Mouse (Mus musculus) stomach, postnatal 0 days (tissue): ENCODE measurements around the gene Ints5. TPM values are rescaled to one million over a fixed set of nuclear protein-coding genes. Genes with fewer than 3 reads are reported as not detected.

Experiments used
- ATAC-seq: fragments of 200-750 bp; cut with Nextera tagmentation; 2 replicates; pipeline ENCODE4 v1.8.0; 2017; ENCODE audit not compliant: low FRiP score, low TSS enrichment
- DNase-seq: peaks from one replicate; pipeline ENCODE4 v3.0.0-alpha.2; 2016; ENCODE audit warnings: low spot score
- H3K27ac ChIP-seq: fragments of 300-500 bp; sonication (generic); replicated peaks from 2 replicates; pipeline ENCODE4 v1.5.1; 2014; ENCODE audit warnings: mild to moderate bottlenecking, control low read depth
- H3K27me3 ChIP-seq: fragments of 300-500 bp; sonication (generic); 2 replicates; pipeline ENCODE4 v1.6.1; 2014; ENCODE audit warnings: low read length; ENCODE audit not compliant: control insufficient read depth, insufficient read depth
- H3K36me3 ChIP-seq: fragments of 300-500 bp; sonication (generic); 2 replicates; pipeline ENCODE4 v1.6.1; 2014; ENCODE audit warnings: low read length, mixed read lengths; ENCODE audit not compliant: control insufficient read depth, insufficient read depth
- H3K4me1 ChIP-seq: fragments of 300-500 bp; sonication (generic); replicated peaks from 2 replicates; pipeline ENCODE4 v1.6.1; 2014; ENCODE audit warnings: antibody characterized with exemption; ENCODE audit not compliant: control insufficient read depth, insufficient read depth
- H3K4me2 ChIP-seq: fragments of 300-500 bp; sonication (generic); replicated peaks from 2 replicates; pipeline ENCODE4 v1.6.1; 2014; ENCODE audit warnings: low read depth, mild to moderate bottlenecking, control low read depth, moderate library complexity
- H3K4me3 ChIP-seq: fragments of 300-500 bp; sonication (generic); 2 replicates; pipeline ENCODE4 v1.5.1; 2014; ENCODE audit warnings: low read depth, low read length, control low read depth
- H3K9ac ChIP-seq: fragments of 300-500 bp; sonication (generic); 2 replicates; pipeline ENCODE4 v1.6.1; 2014; ENCODE audit warnings: mild to moderate bottlenecking, low read length, control low read depth, mixed read lengths
- H3K9me3 ChIP-seq: fragments of 300-500 bp; sonication (generic); 2 replicates; pipeline ENCODE4 v1.6.1; 2016; ENCODE audit warnings: low read length; ENCODE audit not compliant: control insufficient read depth
- CTCF ChIP-seq: IDR thresholded peaks from 2 replicates; pipeline ENCODE4 v1.5.1; 2016; ENCODE audit warnings: antibody characterized with exemption, low read depth, mild to moderate bottlenecking, moderate library complexity
- EP300 ChIP-seq: optimal IDR thresholded peaks from 2 replicates; pipeline ENCODE3; 2016; ENCODE audit warnings: antibody characterized with exemption
- WGBS: fragments of 180-500 bp; shearing (Covaris S2); extraction: QIAGEN DNeasy Blood & Tissue Kit; methylation state at CpG from one replicate; pipeline ENCODE4 v1.1.7; 2014; 5-methylcytosine and 5-hydroxymethylcytosine counted together
- polyA plus RNA-seq: library from polyadenylated mRNA; unstranded; fragments of >200 nt; fragmentation: Nextera tagmentation; extraction: Ambion mirVana; gene quantifications from 2 replicates; pipeline ENCODE4 v1.2.1, GENCODE M21; 2015

Ints5 gene
- polyA plus RNA-seq, 1 experiment from 2014 or later = 19.1 TPM

- H3K27me3 ChIP-seq = no peaks in the 10 kb centered on the region
- H3K9ac ChIP-seq = peak overlapping the region; percentile 83; the same call in 1 of the 2 replicates
- peaks cover 3% of the 10 kb centered on the region; the same call in 1 of the 2 replicates for H3K36me3 ChIP-seq
- H3K27ac ChIP-seq = no peak overlapping the region
- no peaks in the 10 kb centered on the region for H3K9me3 ChIP-seq
- ATAC-seq (peak; percentile 14), DNase-seq (no peak)
- 6% methylated on average over 3 of the region's 3 CpGs for WGBS
- H3K4me2 ChIP-seq = peak overlapping the region; percentile 79
- no peaks in the 10 kb centered on the region for H3K4me1 ChIP-seq
- H3K4me3 ChIP-seq = peak overlapping the region; percentile 82
- no peak for TF ChIP-seq CTCF
These were observed 11.8 kb upstream of the Ints5 start for GRCm38 (mm10) chr19:8881034-8881392.

DNA sequence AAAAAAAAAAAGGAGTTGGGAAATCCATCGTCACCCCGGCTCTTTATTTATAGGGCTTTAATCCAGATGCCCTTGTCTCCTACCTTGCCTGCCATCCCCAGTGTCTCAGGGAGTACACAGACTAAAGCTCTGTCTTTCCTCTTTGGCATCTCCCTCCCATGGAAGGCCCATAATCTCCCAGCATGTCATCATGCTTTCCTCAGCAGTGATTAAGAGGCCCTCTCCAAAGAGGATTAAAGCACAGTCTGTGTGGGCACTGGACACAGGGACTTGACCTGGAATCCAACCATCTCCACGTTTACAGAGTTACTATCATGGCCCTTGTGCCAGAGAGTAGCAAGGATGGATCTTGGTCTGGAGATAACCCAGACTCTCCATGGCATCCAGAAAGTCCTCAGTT, 9.2 kb upstream of the Ints5 start, which contains the start of the genes Lbhd1 and Gm49403:
Gene Lbhd1, plus strand, starts transcription at position 117 of the 400 bp plus-strand sequence.
Gene Gm49403, plus strand, starts transcription at position 315 of the 400 bp plus-strand sequence.
- WGBS = 80% methylated on average over 3 of the region's 3 CpGs
- H3K36me3 ChIP-seq = no peaks in the 10 kb centered on the region
- H3K27me3 ChIP-seq = no peaks in the 10 kb centered on the region
- DNase-seq (no peak), ATAC-seq (no peak)
- no peak within 1 kb of the TSS for H3K4me2 ChIP-seq
- H3K4me1 ChIP-seq = peaks cover 4% of the 10 kb centered on the region; the same call in 1 of the 2 replicates
- H3K9me3 ChIP-seq = no peaks in the 10 kb centered on the region
- H3K4me3 ChIP-seq = no peak within 1 kb of the TSS
- TF ChIP-seq CTCF = no peak
- TF ChIP-seq EP300 = no peak
- no peak within 1 kb of the TSS for H3K27ac ChIP-seq
- no peak within 1 kb of the TSS for H3K9ac ChIP-seq

DNA sequence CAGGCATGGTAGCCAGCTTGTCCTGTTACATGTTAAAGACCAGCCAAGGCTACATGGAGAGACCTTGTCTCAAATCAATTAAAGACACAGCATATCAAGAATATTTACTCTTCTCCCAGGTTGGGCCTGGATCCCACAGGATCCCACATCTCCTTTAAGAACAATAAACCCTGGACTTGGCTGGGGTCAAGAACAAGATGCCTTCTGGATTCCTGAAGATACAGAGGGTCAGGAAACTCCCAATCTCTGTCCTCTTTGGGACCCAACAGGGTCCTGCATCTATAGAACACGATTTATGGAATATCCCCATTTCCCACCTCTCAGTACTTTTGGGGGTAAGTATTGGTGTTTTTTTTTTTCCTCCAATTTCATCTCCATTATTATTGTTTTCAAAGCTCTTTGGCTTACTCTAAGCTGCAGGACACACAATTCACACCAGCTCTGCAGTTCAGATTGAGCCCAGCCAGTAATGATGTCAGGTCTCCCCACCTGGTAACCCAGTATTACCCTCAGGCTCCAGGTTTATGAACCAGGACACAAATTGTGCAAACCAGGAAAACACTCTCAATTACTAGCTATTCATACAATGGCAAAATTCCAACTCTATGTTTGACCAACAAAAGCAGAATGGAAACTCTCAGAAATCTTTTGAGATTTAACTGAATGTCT, 5.8 kb upstream of the Ints5 start:
- no peak for ATAC-seq
- H3K27ac ChIP-seq = no peak overlapping the region; the same call in 1 of the 2 replicates
- no peak for DNase-seq
- TF ChIP-seq EP300 (no peak), CTCF (no peak)
- H3K9me3 ChIP-seq = no peaks in the 10 kb centered on the region
- WGBS = 55% methylated on average over 1 of the region's 1 CpGs
- H3K36me3 ChIP-seq = no peaks in the 10 kb centered on the region
- peaks cover 4% of the 10 kb centered on the region; the same call in 1 of the 2 replicates for H3K4me1 ChIP-seq
- no peak overlapping the region; the same call in 1 of the 2 replicates for H3K4me2 ChIP-seq
- H3K9ac ChIP-seq = no peak overlapping the region
- H3K27me3 ChIP-seq = no peaks in the 10 kb centered on the region
- no peak overlapping the region for H3K4me3 ChIP-seq

- peak; percentile 19 for DNase-seq
- Histone ChIP-seq H3K9me3 (no peaks in the 10 kb centered on the region), H3K27me3 (no peaks in the 10 kb centered on the region), H3K4me3 (peak overlapping the region; percentile 69), H3K27ac (peak overlapping the region; percentile 75), H3K4me1 (peaks cover 4% of the 10 kb centered on the region; the same call in 1 of the 2 replicates), H3K36me3 (no peaks in the 10 kb centered on the region), H3K4me2 (peak overlapping the region; percentile 63), H3K9ac (peak overlapping the region; percentile 78)
- ATAC-seq = no peak
- 14% methylated on average over 19 of the region's 19 CpGs for WGBS
- TF ChIP-seq EP300 = no peak
- no peak for TF ChIP-seq CTCF
These were observed 5.0 kb upstream of the Ints5 start for GRCm38 (mm10) chr19:8887585-8888463.

- no peaks in the 10 kb centered on the region for H3K27me3 ChIP-seq
- peaks cover 4% of the 10 kb centered on the region; the same call in 1 of the 2 replicates for H3K4me1 ChIP-seq
- no peaks in the 10 kb centered on the region for H3K9me3 ChIP-seq
- H3K27ac ChIP-seq = peak within 1 kb of the TSS; percentile 85
- WGBS = under 1% methylated on average over 58 of the region's 58 CpGs
- peak within 1 kb of the TSS; percentile 63 for H3K4me2 ChIP-seq
- peak within 1 kb of the TSS; percentile 78 for H3K9ac ChIP-seq
- TF ChIP-seq CTCF = no peak
- no peaks in the 10 kb centered on the region for H3K36me3 ChIP-seq
- DNase-seq (peak; percentile 97), ATAC-seq (peak; percentile 94)
- H3K4me3 ChIP-seq = peak within 1 kb of the TSS; percentile 69
These were observed 4.1 kb upstream of the Ints5 start, which contains the start of the genes 1810009A15Rik and Gm49416 for GRCm38 (mm10) chr19:8888511-8889385. Gene 1810009A15Rik, plus strand, starts transcription at chr19:8888853. Gene Gm49416, plus strand, starts transcription at chr19:8888926.
